Mouse (Mus musculus) erythroblast, embryonic 14.5 days (primary cell): ENCODE results near the gene Pgls.

Experiments used
- GATA1 ChIP-seq: IDR thresholded peaks from 2 replicates; pipeline ENCODE4 v1.6.1; 2012; ENCODE audit warnings: low read length, inconsistent platforms, mixed read lengths
- TAL1 ChIP-seq: IDR thresholded peaks from 3 replicates; pipeline ENCODE4 v1.6.1; 2012; ENCODE audit warnings: low read length, inconsistent platforms, mixed read lengths

- TF ChIP-seq GATA1 (no peak), TAL1 (0 out of 3 replicates have a peak, but pooled peaks have one; percentile 15)
Measured at GRCm38 (mm10) chr8:71594324-71594722, 2.3 kb downstream of the Pgls start.
